9 mouse cellular contexts compared by ENCODE assay signal in the genomic region with DNA sequence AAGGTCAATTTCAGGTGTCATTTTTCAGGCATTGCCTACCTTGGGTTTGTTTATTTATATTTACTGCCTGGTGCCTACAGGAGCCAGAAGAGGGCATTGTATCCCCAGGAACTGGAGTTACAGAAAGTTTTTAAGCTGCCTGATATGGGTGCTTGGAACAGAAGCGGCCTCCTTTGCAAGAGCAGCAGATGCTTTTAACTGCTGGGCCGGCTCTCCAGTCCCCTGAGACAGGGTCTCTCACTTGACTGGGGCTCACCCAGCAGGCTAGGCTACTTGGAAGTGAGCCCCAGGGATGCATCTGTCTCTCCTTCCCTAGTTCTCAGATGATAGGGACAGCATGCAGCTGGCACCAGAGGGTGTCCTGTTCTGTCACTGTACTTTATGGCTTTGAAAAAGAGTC. TPM values are rescaled to one million over a fixed set of nuclear protein-coding genes. Genes with fewer than 3 reads are reported as not detected.
DNase-seq lines count a peak whose midpoint lies in the region; ATAC-seq and TF ChIP-seq lines count a peak whose summit lies in the region.
"Had no signal": no experiment of that assay in that cellular context is flagged by ENCODE, and none has a peak within 500 bp of the region (broad histone marks: within the 10 kb centered on the region; RNA-seq: fewer than 3 reads in every experiment).

No protein-coding gene starts in this region.

- no peak for TF ChIP-seq POLR2A in lung, adult 2 months (IDR thresholded peaks at IDR 0.05; ENCODE audit: borderline replicate concordance, extremely low read depth, low read depth, low read length)

- DNase-seq in heart, postnatal 36 days, result no peak
- DNase-seq in lung, embryonic 14.5 days, result peak; percentile 49
- DNase-seq in lung, adult 2 months, result no peak
- DNase-seq in R1 (ENCODE audit: low read depth, low spot score), result peak; percentile 44
- no peak for DNase-seq in limb, embryonic 11.5 days (ENCODE audit: low spot score)
- DNase-seq in adrenal gland, postnatal 36 days, result no peak
- no peak for DNase-seq in urinary bladder, postnatal 4 days (ENCODE audit: low spot score in 2 of 2)
- DNase-seq: liver, embryonic 13.5 days had no signal

- peak; percentile 46 for TF ChIP-seq CTCF in lung, embryonic 14.5 days (IDR thresholded peaks at IDR 0.05; ENCODE audit: low read depth)
- TF ChIP-seq CTCF in lung, adult 2 months (IDR thresholded peaks at IDR 0.05; ENCODE audit: insufficient read depth, low read length), result no peak

- 56% methylated on average over 2 of the region's 2 CpGs for WGBS in heart, embryonic 11.5 days (ENCODE audit: insufficient replicate concordance)
- WGBS in lung, embryonic 14.5 days, result 31% methylated on average over 2 of the region's 2 CpGs
- WGBS in lung, adult 2 months, result 69% methylated on average over 2 of the region's 2 CpGs
- 36% methylated on average over 2 of the region's 2 CpGs for WGBS in limb, embryonic 11.5 days

- no peak for ATAC-seq in heart, embryonic 11.5 days (replicated peaks; ENCODE audit: insufficient number of reproducible peaks, low FRiP score, low TSS enrichment)
- peak; percentile 12; the same call in 1 of the 2 replicates for ATAC-seq in lung, embryonic 14.5 days (ENCODE audit: insufficient read depth)
- ATAC-seq in limb, embryonic 11.5 days (ENCODE audit: insufficient number of reproducible peaks, low FRiP score, low TSS enrichment, low read depth), result no peak

- no peak overlapping the region for H3K4me3 ChIP-seq in heart, embryonic 11.5 days (ENCODE audit: low read depth, low read length)
- H3K4me3 ChIP-seq in lung, embryonic 14.5 days (ENCODE audit: low read depth, low read length), result peak overlapping the region; percentile 30; the same call in 1 of the 2 replicates
- no peak overlapping the region for H3K4me3 ChIP-seq in lung, adult 2 months (replicated peaks; ENCODE audit: extremely low read depth, low read depth, low read length)
- H3K4me3 ChIP-seq in limb, embryonic 11.5 days (ENCODE audit: low read depth, low read length), result no peak overlapping the region
- H3K4me3 ChIP-seq: liver, embryonic 13.5 days had no signal

- H3K27ac ChIP-seq in heart, embryonic 11.5 days (ENCODE audit: low read depth, low read length), result peak overlapping the region; percentile 54; the same call in 1 of the 2 replicates
- H3K27ac ChIP-seq in lung, embryonic 14.5 days (ENCODE audit: low read depth), result peak overlapping the region; percentile 98
- peak overlapping the region; percentile 93 for H3K27ac ChIP-seq in limb, embryonic 11.5 days (replicated peaks; ENCODE audit: low read depth, low read length)

- H3K4me1 ChIP-seq in heart, embryonic 11.5 days (ENCODE audit: control insufficient read depth, insufficient read depth, low read length), result peaks cover 42% of the 10 kb centered on the region
- H3K4me1 ChIP-seq in lung, embryonic 14.5 days (ENCODE audit: insufficient read depth), result peaks cover 41% of the 10 kb centered on the region
- H3K4me1 ChIP-seq in lung, adult 2 months (ENCODE audit: control insufficient read depth, insufficient read depth, low read length), result 0 out of 2 replicates have a peak, but pooled peaks cover 2% of the 10 kb centered on the region
- peaks cover 48% of the 10 kb centered on the region for H3K4me1 ChIP-seq in limb, embryonic 11.5 days (ENCODE audit: control insufficient read depth, insufficient read depth, low read length)

- H3K9me3 ChIP-seq in heart, embryonic 11.5 days (replicated peaks; ENCODE audit: control insufficient read depth, low read length), result no peaks in the 10 kb centered on the region
- no peaks in the 10 kb centered on the region for H3K9me3 ChIP-seq in lung, embryonic 14.5 days (ENCODE audit: low read depth, low read length)
- no peaks in the 10 kb centered on the region for H3K9me3 ChIP-seq in limb, embryonic 11.5 days (ENCODE audit: control insufficient read depth, low read length)
- H3K9me3 ChIP-seq: liver, embryonic 13.5 days had no signal

- H3K9ac ChIP-seq in heart, embryonic 11.5 days (ENCODE audit: low read depth, low read length), result no peak overlapping the region
- H3K9ac ChIP-seq in lung, embryonic 14.5 days, result peak overlapping the region; percentile 36
- H3K9ac ChIP-seq in limb, embryonic 11.5 days (ENCODE audit: low read length), result no peak overlapping the region
- H3K9ac ChIP-seq: liver, embryonic 13.5 days had no signal

- H3K27me3 ChIP-seq in heart, embryonic 11.5 days (ENCODE audit: control insufficient read depth, insufficient read depth, low read length), result no peaks in the 10 kb centered on the region
- no peaks in the 10 kb centered on the region for H3K27me3 ChIP-seq in lung, embryonic 14.5 days (ENCODE audit: insufficient read depth, low read length)
- no peaks in the 10 kb centered on the region for H3K27me3 ChIP-seq in limb, embryonic 11.5 days (ENCODE audit: control insufficient read depth, insufficient read depth, low read length)
- H3K27me3 ChIP-seq: liver, embryonic 13.5 days had no signal

- H3K4me2 ChIP-seq in heart, embryonic 11.5 days, result no peak overlapping the region
- peak overlapping the region; percentile 65 for H3K4me2 ChIP-seq in lung, embryonic 14.5 days
- H3K4me2 ChIP-seq in limb, embryonic 11.5 days (ENCODE audit: low read depth, severe bottlenecking), result peak overlapping the region; percentile 40; the same call in 1 of the 2 replicates
- H3K4me2 ChIP-seq: liver, embryonic 13.5 days had no signal

- intact Hi-C loops in heart, postnatal 36 days (cut with DNase I), result loop anchor here (2.0 kb wide), 1 partner anchor 112 kb away; a partner anchor contains a TSS

- no peaks in the 10 kb centered on the region; the same call in 1 of the 2 replicates for H3K36me3 ChIP-seq in heart, embryonic 11.5 days (ENCODE audit: control insufficient read depth, insufficient read depth, low read length)
- H3K36me3 ChIP-seq in lung, embryonic 14.5 days (ENCODE audit: insufficient read depth), result no peaks in the 10 kb centered on the region
- no peaks in the 10 kb centered on the region for H3K36me3 ChIP-seq in limb, embryonic 11.5 days (ENCODE audit: control insufficient read depth, insufficient read depth, low read length)
- H3K36me3 ChIP-seq: liver, embryonic 13.5 days had no signal

RNA-seq across cellular contexts. Expression of a gene that starts 59.6 kb away (rescaled TPM):
- polyA plus RNA-seq in heart, embryonic 11.5 days (2014; fragmentation: Nextera tagmentation; extraction: Ambion mirVana), result 25.3 and 31.0 TPM in 2 replicates
- total RNA-seq in heart, postnatal 36 days (2021), result 10 to 100 TPM; 56.9 to 61.9 TPM
- polyA plus RNA-seq in lung, embryonic 14.5 days (2014; fragmentation: Nextera tagmentation; extraction: Ambion mirVana), result 40.4 and 43.2 TPM in 2 replicates
- 60.0 and 72.4 TPM in 2 replicates for polyA plus RNA-seq in lung, adult 2 months (2012; rRNA removed)
- 24.6 and 25.2 TPM in 2 replicates for polyA plus RNA-seq in limb, embryonic 11.5 days (2014; fragmentation: Nextera tagmentation; extraction: Ambion mirVana)
- 100 to 1,000 TPM; 222 to 238 TPM for total RNA-seq in adrenal gland, postnatal 36 days (2021)

Comparison
In these comparisons a context has a peak if more than half of its experiments do, and no peak if none do; other contexts are left out.
1. DNase-seq: peak in lung, embryonic 14.5 days (single experiment) and R1 (single experiment); none in heart, postnatal 36 days (0 of 2), lung, adult 2 months (single experiment), limb, embryonic 11.5 days (single experiment), adrenal gland, postnatal 36 days (0 of 2) and urinary bladder, postnatal 4 days (0 of 2).
2. Peak in every context shown above with its lines, with median percentiles within 50 percentile points of each other: H3K27ac ChIP-seq.